Mouse (Mus musculus) monocyte, adult 5-6 weeks (primary cell): ENCODE results near the gene Atp11c. TPM values are rescaled to one million over a fixed set of nuclear protein-coding genes. Genes with fewer than 3 reads are reported as not detected.

Source experiments
- ATAC-seq: fragments of 153-309, 156-312 bp; replicated peaks from 2 replicates; pipeline ENCODE4 v1.8.0; 2017; ENCODE audit warnings: mild to moderate bottlenecking; ENCODE audit not compliant: low TSS enrichment, insufficient number of reproducible peaks, severe bottlenecking, poor library complexity, low FRiP score
- total RNA-seq: library from RNA; stranded (forward); fragments of 200-1000, 200-491, 200-594 nt; gene quantifications from 3 replicates; pipeline ENCODE4 v1.2.3, GENCODE M21; 2017

Atp11c gene
- total RNA-seq, result 38.2 to 43.1 TPM (median 42.6 TPM) in 3 replicates

DNA sequence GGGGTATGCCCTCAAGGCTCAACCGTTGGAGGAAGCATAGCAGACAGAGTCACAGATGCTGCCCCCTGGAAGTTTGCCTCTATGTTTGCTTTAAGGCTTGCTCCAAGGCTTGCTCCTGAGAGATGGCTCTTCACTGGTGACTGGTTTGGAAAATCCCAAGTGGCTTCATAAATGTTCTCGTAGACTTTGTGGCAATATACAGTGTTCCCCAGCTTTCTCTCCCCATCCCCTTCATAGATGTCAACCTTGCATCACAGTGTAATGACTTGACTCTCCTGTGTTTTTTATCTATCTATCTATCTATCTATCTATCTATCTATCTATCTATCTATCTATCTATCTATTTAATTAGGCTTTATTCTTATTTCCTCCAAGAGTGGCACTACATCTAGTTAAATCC, at the start of gene Atp11c:
Gene Atp11c (minus strand): TSS at position 101 of the 400 bp plus-strand sequence.
- no peak for ATAC-seq

DNA sequence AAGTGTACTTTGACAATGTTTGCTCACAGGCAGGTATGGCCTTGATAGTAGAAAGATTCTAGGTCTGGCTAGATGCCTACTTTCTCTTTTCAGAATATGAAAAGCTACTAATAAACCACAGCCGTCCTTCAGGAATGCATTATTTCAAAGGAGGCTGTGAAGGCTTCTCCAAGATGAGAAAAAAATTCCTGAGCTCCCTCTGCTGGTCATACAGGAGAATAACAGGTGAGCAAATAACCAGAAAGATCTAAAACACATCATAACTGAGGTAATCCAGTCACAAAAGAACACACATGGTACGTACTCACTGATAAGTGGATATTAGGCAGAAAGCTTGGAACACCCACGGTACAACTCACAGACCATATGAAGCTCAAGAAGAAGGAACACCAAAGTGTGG, 16.7 kb upstream of the Atp11c start:
- ATAC-seq, result no peak

- no peak for ATAC-seq
Observed at GRCm38 (mm10) chrX:60570539-60570938, 22.0 kb downstream of the Atp11c start.

- ATAC-seq, result no peak
Observed at GRCm38 (mm10) chrX:60569047-60569446, 23.5 kb downstream of the Atp11c start.

GRCm38 (mm10) chrX:60555242-60555641, 37.3 kb downstream of the Atp11c start:
- ATAC-seq, result no peak

GRCm38 (mm10) chrX:60547444-60548304, 44.8 kb downstream of the Atp11c start:
- ATAC-seq, result no peak

DNA sequence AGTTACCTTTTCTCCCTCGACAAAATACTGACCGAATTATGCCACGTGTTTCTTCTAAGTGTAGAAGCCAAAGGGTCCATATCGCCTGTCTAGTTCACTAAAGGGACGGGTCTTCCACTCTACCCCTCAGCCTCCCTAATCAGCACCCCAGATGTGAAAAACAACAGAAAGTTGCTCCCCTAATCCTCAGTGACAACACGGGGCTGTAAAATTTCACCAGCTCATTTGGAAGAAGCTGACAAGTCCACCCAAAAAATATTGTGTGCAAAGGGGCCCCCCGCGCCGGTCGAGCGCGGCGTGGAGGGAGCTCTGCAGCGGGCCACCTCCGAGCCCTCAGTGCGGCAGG, 45.4 kb downstream of the Atp11c start:
- no peak for ATAC-seq

GRCm38 (mm10) chrX:60545906-60546305, 46.6 kb downstream of the Atp11c start:
- ATAC-seq, result no peak

GRCm38 (mm10) chrX:60545444-60545843, 47.1 kb downstream of the Atp11c start:
- no peak for ATAC-seq

DNA sequence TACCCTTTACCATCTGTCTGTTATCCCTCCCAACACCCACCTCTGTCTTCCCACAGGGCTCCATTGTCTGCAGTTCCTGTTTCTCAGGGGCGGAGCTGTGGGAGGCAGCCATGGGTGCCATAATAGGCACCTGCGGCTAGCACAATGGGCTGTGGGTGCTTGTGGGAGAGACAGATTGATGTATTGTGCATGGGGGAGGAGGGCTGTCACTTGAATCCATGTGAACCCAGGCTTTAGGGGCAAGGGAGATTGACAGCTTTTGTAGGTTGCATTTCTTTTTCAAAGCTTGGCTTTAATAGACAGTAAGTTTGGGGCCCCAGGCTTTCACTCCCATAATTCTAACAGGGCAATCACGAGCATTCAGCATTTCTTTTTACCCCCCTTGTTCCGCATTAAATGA, 48.4 kb downstream of the Atp11c start:
- no peak for ATAC-seq

DNA sequence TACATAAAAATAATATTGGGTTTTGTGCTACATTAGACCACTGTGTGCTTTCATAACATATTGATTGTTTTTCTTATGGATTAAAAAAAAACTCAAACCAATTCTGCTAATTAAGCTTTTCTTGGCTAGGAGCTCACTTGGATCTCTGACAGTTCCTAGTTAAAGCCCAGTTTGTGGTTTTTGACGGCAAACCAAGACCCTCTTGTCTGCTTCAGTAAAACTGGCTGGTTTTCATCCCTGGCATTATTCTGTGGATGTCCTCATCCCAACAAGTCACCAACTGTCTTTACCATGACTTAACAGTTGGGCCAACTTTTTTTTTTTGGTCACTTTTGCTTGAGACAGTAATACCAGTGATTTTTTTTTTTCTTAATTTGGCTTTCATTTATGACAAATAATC, 49.6 kb downstream of the Atp11c start:
- ATAC-seq, result no peak

DNA sequence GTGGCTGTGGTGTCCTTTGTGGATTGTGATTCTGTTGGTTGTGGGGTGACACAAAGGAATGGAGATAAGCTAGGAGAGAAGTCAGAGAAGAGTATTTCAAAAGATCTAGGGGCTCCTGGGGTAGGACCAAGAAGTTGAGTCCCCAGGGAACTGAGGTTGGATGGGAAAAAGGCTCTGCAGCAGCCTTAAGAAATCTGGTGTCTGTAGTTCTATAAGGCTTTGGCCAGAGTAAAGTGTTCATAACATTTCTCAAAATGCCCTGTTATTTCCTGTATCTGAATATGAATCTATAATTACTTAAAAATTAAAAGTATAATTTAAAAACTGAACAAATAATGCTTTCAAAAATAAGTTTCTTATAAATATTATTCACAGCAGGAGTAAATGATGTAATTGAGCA, 53.3 kb downstream of the Atp11c start, which contains the start of gene Gm7073:
Gene Gm7073 (minus strand): TSS at position 101 of the 400 bp plus-strand sequence.
- ATAC-seq, result no peak

GRCm38 (mm10) chrX:60503995-60504394, 88.5 kb downstream of the Atp11c start:
- no peak for ATAC-seq

- ATAC-seq, result no peak
Observed at GRCm38 (mm10) chrX:60497750-60498149, 94.7 kb downstream of the Atp11c start.

- ATAC-seq, result no peak
Observed at GRCm38 (mm10) chrX:60495308-60495707, 97.2 kb downstream of the Atp11c start.

DNA sequence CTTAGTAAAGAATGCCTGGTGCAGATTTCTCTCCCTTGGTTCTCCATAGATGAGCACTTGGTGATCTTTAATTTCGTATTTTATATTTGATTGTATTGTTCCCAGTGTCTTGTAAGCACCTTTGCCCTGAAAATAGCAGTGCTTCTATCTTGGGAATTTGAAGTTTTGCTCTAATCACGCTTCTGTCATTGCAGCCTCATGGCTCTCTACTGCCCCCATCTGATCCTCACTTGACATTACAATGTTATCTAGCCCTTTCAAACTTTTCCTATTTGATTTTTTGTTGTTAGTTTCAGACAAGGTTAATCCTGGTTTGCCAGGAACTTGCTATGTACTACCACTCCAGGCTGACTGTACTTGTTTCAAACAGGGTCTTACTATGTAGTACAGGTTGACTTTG, 128.7 kb downstream of the Atp11c start:
- ATAC-seq, result no peak

DNA sequence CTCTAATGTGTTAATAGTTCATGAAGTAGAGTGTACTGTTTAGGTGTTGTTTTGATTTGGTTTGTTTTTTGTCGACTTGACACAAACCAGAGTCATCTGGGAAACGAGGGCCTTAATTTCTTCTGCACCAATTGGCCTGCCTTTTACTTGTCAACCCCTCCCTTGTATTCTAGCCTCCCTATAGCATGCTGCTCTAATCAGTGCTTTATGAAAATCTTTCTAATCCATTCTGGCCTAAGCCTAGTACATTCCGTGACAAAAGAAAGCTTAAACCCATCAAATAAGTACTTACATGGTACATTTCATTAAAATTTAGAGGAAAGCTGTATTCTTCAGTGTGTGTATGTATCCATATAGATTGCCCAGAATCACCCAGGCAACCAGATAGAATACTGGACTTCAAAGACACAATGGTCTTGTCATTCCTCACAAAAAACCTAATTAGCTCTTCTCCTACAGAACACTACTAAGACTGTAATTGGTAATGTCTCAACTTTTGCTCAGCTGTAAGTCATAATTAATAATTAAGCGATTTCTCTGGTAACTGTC, 177.9 kb downstream of the Atp11c start:
- ATAC-seq, result no peak

DNA sequence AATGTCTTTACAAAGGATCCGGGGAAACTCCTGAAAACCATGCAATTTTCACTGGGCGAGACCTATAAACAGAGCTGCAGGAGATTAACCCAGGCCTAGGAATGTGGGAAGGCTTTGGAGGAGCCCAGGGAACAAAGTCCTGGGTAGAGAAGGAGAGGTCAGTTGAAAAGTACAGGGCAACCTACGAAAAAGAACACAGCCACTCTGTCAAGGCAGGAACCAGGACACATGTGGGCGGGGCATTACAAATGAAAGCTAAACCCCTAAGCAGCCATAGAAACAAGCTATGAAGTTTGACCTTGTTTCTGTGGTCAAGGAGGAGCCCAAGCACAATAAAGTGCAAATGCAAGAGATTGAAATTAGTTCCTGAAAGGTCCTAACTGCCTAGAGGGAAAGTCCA, 186.8 kb downstream of the Atp11c start:
- ATAC-seq, result no peak

DNA sequence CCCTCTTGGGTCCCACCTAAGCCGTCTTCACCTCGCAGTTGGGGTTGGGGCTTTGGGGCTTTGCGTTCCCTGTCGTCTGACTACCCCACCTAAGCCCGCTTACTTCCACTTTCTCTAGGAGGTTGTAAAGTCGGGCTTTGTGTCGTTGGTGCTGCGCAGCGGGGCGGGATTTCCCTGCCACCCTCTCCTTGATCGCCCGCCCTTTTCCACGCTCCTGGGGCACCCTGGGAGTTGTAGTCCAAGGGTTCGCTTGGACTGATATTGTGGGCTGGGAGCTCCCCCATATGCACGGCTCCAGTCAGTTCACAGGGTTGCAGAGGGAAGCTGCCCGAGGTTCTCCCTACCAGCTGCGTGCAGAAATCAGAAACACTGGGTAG, 187.8 kb downstream of the Atp11c start:
- ATAC-seq, result peak; percentile 98
